Mouse (Mus musculus) erythroblast, embryonic 14.5 days (primary cell): ENCODE results near the gene Ntm. TPM values are rescaled to one million over a fixed set of nuclear protein-coding genes. Genes with fewer than 3 reads are reported as not detected.

Experiments used
- H3K27me3 ChIP-seq: 2 replicates; pipeline ENCODE4 v1.6.1; 2012; ENCODE audit warnings: inconsistent platforms; ENCODE audit not compliant: control insufficient read depth
- H3K36me3 ChIP-seq: 2 replicates; pipeline ENCODE4 v1.6.1; 2012; ENCODE audit warnings: mild to moderate bottlenecking, inconsistent platforms; ENCODE audit not compliant: control insufficient read depth
- H3K4me1 ChIP-seq: 2 replicates; pipeline ENCODE4 v1.6.1; 2012; ENCODE audit warnings: inconsistent platforms; ENCODE audit not compliant: control insufficient read depth
- H3K4me3 ChIP-seq: replicated peaks from 2 replicates; pipeline ENCODE3; 2012; ENCODE audit warnings: moderate library complexity, mild to moderate bottlenecking, inconsistent platforms
- H3K9me3 ChIP-seq: 2 replicates; pipeline ENCODE4 v1.6.1; 2012; ENCODE audit warnings: low read length, inconsistent platforms, mixed read lengths; ENCODE audit not compliant: control insufficient read depth
- GATA1 ChIP-seq: IDR thresholded peaks from 2 replicates; pipeline ENCODE4 v1.6.1; 2012; ENCODE audit warnings: low read length, inconsistent platforms, mixed read lengths
- TAL1 ChIP-seq: IDR thresholded peaks from 3 replicates; pipeline ENCODE4 v1.6.1; 2012; ENCODE audit warnings: low read length, inconsistent platforms, mixed read lengths
- polyA plus RNA-seq: library from polyadenylated mRNA; stranded (reverse); fragments of >175 nt; gene quantifications from 2 replicates; pipeline ENCODE4 v1.2.3, GENCODE M21; 2012

Ntm gene
- polyA plus RNA-seq, 1 experiment = 0.01 TPM

DNA sequence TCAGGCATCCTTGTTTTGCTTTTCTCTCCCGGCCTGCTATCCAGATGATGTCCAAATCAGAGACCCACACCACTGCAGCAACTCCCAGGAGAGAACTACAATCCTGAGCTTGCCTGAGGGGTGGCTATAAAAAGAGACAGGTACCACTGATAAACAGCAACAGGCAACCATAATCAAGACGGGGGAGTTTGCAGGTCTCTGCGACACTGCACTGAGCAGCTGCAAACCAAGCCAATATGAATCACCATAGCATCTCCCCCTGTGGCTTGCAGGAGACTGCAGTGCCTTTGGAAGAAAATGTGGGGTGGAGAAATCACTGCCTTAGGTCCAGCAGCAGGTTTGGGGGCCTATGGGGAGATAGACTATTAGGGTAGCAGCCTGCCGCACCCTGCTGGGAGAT lies 65.5 kb downstream of the Ntm start:
- H3K9me3 ChIP-seq = peaks cover 3% of the 10 kb centered on the region; the same call in 1 of the 2 replicates
- no peak overlapping the region for H3K4me3 ChIP-seq
- H3K27me3 ChIP-seq = no peaks in the 10 kb centered on the region
- TF ChIP-seq GATA1 (no peak), TAL1 (no peak)
- H3K4me1 ChIP-seq = no peaks in the 10 kb centered on the region
- no peaks in the 10 kb centered on the region for H3K36me3 ChIP-seq

DNA sequence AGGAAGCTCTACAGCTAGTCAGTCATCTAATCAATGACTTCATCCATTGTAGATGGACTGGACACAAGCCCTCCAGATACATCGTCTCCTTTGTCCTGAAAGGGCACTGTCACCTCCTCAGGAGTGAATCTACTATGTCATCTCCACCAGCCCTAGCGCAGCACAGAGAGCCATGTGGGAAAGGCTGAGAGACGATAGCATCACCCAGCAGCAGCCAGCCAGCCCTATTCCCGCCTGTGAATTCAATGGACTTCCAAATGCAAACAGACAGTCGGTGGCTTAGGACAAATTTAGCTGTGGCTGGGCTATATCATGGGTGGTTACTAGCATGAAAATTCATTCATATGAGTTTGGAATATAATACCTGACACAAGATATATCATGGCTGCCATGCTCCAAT lies 70.1 kb downstream of the Ntm start:
- no peak overlapping the region for H3K4me3 ChIP-seq
- no peaks in the 10 kb centered on the region for H3K27me3 ChIP-seq
- TF ChIP-seq TAL1 (no peak), GATA1 (no peak)
- H3K4me1 ChIP-seq = no peaks in the 10 kb centered on the region
- H3K9me3 ChIP-seq = peaks cover 3% of the 10 kb centered on the region; the same call in 1 of the 2 replicates
- no peaks in the 10 kb centered on the region for H3K36me3 ChIP-seq

DNA sequence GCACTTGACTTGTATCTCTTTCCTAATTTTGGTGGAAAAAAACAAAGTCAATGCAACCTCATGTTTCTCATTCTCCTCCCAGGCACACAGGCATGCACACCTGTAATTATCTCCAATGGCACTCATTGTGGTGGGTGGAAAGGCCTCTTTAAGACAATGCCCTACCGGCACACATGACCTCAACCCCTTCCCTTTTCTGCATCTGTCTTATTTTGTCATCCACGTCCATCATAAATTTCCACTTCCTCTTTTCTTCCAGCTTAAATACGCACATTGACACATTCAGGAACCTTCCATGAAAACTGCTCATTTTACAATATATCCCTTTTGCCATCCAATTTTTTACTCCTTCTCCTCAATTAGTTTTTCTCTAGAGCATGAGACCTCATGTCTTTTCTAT lies 74.2 kb downstream of the Ntm start:
- Histone ChIP-seq H3K27me3 (no peaks in the 10 kb centered on the region), H3K36me3 (no peaks in the 10 kb centered on the region), H3K4me1 (no peaks in the 10 kb centered on the region), H3K9me3 (no peaks in the 10 kb centered on the region; the same call in 1 of the 2 replicates), H3K4me3 (no peak overlapping the region)
- no peak for TF ChIP-seq GATA1

DNA sequence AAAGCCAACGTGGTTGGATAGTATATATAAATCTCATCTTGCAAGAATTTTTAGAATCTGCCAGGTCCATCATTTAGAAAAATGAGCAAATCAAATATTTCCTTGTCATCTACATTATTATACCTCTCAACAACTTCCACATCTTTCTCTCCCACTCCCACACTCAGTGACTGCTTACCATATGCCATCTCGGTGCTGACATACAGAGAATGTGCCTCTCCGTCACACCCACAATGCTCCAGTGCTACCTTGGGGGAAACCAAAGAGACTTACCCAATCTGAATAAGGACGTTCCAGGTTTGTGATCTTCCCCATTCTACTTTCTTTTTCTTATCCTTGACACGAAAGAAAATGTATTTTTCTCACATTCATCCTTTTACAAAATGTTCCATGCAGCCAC lies 75.0 kb downstream of the Ntm start:
- no peak overlapping the region for H3K4me3 ChIP-seq
- H3K9me3 ChIP-seq = no peaks in the 10 kb centered on the region; the same call in 1 of the 2 replicates
- H3K27me3 ChIP-seq = no peaks in the 10 kb centered on the region
- no peaks in the 10 kb centered on the region for H3K36me3 ChIP-seq
- no peak for TF ChIP-seq TAL1
- TF ChIP-seq GATA1 = no peak
- H3K4me1 ChIP-seq = no peaks in the 10 kb centered on the region

DNA sequence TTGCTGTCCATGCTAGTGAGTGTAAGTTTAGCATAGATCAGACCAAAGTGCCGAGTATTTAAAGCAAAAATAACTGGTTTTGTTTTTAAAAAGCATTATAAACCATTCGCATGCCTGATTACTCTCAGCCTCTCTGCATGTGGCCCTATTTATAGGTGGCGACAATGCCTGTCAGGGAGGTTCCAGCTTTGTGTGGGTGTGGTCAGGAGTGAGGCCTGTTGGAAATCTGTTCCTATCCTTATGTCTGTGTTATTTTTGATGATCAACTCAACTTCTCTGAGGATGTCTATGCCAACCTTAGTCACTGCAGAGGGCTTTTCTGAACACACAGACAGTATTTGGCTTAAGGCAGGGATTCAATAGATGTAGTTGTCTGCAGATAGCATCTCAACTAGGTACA lies 78.9 kb downstream of the Ntm start:
- Histone ChIP-seq H3K4me1 (no peaks in the 10 kb centered on the region), H3K27me3 (no peaks in the 10 kb centered on the region), H3K9me3 (no peaks in the 10 kb centered on the region), H3K36me3 (no peaks in the 10 kb centered on the region), H3K4me3 (no peak overlapping the region)
- TF ChIP-seq GATA1 (no peak), TAL1 (no peak)

DNA sequence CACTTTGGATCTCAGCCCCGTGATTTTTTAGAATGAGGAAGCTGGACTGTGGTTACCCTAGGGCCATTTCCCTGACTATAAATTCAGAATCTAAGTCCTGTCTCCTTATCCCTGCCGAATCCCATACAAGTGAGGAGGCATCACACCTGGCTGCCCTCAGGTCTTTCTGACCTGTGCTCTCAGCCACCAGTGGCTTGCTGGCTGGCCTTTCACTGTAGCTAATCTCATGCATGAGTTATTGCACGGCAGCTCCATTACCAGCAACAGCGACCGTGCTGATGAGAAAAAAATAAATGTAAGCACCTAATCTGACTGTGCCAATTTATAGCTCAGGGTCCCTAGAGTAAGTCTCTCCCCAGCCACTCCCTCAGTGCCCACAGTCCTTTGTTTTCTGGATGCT lies 81.3 kb downstream of the Ntm start:
- Histone ChIP-seq H3K36me3 (no peaks in the 10 kb centered on the region), H3K4me3 (no peak overlapping the region), H3K9me3 (no peaks in the 10 kb centered on the region), H3K27me3 (no peaks in the 10 kb centered on the region), H3K4me1 (no peaks in the 10 kb centered on the region)
- TF ChIP-seq TAL1 = no peak
- TF ChIP-seq GATA1 = no peak

DNA sequence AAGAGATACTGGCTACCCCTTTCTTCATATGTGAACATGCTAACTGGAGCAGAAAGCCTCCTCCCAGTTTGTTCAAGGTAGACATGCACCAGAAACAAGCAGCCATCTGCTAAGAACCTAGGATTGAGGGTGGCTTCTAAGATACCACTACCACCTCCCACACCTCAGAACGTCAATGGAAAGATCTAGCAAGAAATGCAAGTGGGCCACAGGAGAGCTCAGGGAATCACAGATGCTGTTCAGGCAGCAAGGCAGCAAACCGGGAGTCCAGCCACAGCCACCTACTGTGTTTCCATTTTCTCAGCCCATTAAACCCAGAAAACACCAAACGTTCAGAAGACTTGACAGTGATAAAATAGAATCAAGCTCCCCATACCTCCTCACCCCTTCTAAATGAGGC lies 85.4 kb downstream of the Ntm start:
- H3K9me3 ChIP-seq = no peaks in the 10 kb centered on the region
- no peak overlapping the region for H3K4me3 ChIP-seq
- H3K36me3 ChIP-seq = no peaks in the 10 kb centered on the region
- TF ChIP-seq GATA1 = no peak
- no peak for TF ChIP-seq TAL1
- no peaks in the 10 kb centered on the region for H3K27me3 ChIP-seq
- no peaks in the 10 kb centered on the region for H3K4me1 ChIP-seq

DNA sequence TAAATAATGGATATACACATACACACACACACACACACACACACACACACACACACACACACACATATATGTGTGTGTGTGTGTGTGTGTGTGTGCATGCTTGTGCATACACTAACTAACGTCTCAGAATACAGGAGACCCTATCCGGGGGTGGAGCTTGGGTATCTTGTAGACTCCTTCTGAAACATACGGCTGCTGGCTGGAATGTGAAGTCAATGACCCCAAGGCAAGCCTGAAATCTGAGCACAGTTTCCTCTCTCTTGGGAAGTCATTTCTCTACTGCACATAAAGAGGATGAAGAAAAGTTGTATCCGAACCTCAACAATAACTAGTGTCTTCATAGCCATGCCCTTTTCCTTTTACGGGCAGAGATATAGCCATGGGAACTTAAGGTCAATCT lies 95.2 kb downstream of the Ntm start:
- no peaks in the 10 kb centered on the region for H3K4me1 ChIP-seq
- no peaks in the 10 kb centered on the region for H3K9me3 ChIP-seq
- H3K36me3 ChIP-seq = no peaks in the 10 kb centered on the region
- no peak overlapping the region for H3K4me3 ChIP-seq
- no peak for TF ChIP-seq GATA1
- no peak for TF ChIP-seq TAL1
- no peaks in the 10 kb centered on the region for H3K27me3 ChIP-seq

DNA sequence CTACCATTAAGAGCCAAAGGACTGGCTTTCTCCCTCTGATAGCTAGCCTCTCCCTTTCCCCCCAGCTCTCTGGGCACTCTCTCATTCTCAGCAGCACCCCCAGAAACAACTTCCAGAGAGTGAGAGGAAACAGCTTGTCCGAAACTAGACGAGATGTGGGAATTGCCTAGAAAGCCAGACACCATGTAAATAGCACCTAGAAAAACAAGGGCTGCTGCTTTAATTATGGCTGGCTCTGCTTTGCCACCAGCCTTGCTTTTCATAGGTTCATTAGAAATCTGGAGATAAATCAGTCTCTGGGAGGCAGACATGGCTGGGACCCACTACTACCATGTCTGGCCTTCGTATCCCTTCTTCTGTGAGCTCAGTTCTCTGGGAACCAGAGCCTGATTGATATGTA lies 96.1 kb downstream of the Ntm start:
- TF ChIP-seq TAL1 (no peak), GATA1 (no peak)
- H3K27me3 ChIP-seq = no peaks in the 10 kb centered on the region
- no peaks in the 10 kb centered on the region for H3K9me3 ChIP-seq
- H3K4me3 ChIP-seq = no peak overlapping the region
- no peaks in the 10 kb centered on the region for H3K4me1 ChIP-seq
- H3K36me3 ChIP-seq = no peaks in the 10 kb centered on the region

DNA sequence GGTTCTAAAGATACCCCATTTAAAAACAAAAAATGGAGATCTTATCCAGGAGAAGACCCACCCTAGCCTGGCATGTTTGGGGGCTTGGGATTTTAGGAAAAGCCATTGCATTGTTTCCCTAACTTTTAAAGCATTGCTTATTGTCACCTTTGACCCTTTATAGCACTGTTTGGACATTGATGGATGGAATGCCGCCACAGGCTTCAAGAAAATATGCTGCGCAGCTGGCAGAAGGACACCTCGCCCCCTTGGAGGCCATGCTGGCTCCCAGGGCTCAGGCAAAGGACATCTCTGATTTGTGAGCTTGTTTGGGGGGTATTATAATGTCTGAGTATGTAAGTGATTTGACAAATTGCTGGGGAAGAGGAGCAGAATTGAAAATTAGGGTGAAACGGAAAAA lies 96.8 kb downstream of the Ntm start:
- TF ChIP-seq TAL1 (no peak), GATA1 (no peak)
- no peaks in the 10 kb centered on the region for H3K4me1 ChIP-seq
- no peak overlapping the region for H3K4me3 ChIP-seq
- no peaks in the 10 kb centered on the region for H3K36me3 ChIP-seq
- no peaks in the 10 kb centered on the region for H3K27me3 ChIP-seq
- no peaks in the 10 kb centered on the region for H3K9me3 ChIP-seq
